Mouse (Mus musculus): Measurements from ENCODE around the gene St5. TPM values are rescaled to one million over a fixed set of nuclear protein-coding genes. Genes with fewer than 3 reads are reported as not detected.

Gene St5
- total RNA-seq, 4 experiments from 2014 or later = 14.4 to 18.3 (median 15.7) TPM

DNA sequence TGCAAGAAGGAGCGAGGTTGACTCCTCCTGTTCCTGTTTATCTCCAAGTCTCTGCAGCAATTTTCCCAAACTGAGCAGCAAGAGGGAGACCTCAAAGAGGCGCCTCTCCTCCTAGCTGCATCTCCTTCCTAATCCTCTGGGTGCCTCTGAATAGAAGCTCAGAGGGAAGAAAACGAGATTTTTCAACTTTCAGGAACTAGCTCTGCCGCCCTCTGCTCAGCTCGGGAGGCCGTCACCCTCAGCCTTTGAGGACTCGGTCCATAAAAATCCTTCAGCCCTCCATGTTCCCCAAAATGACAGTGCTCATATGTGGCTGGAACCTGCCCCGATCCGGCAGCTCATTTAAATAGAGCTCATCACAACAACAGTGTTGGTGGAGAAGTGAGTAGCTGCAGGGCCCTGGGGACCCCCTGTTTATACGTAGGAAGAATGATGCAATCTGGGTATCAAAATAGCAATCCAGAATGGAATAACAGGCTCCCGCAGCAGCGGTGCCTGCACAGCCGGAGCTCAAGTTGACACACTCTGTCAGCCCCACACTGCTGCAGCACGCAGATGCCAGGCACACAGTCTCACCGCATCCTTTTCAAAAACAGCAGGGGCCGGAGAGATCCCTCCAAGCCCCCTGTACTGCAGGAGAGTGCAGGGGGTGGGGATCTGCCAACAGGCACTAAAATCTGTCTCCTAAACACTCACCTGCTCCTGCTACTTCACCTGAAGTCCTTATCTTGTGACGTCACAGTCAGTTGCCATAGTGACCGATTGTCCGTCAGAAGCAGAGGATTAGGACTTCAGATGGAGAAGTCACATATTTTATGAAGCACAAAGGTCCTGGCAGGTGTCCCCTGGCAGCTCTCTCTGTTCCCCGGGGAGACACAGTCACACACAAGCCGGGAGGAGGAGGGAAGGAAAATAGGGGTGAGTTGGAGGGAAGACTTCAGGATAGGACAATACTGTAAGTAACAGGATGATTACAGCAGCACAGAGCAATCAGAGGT, 209.8 kb downstream of the St5 start:
- peak; percentile 52 to 53 for DNase-seq (ENCODE audit: low spot score in 2 of 2)

DNA sequence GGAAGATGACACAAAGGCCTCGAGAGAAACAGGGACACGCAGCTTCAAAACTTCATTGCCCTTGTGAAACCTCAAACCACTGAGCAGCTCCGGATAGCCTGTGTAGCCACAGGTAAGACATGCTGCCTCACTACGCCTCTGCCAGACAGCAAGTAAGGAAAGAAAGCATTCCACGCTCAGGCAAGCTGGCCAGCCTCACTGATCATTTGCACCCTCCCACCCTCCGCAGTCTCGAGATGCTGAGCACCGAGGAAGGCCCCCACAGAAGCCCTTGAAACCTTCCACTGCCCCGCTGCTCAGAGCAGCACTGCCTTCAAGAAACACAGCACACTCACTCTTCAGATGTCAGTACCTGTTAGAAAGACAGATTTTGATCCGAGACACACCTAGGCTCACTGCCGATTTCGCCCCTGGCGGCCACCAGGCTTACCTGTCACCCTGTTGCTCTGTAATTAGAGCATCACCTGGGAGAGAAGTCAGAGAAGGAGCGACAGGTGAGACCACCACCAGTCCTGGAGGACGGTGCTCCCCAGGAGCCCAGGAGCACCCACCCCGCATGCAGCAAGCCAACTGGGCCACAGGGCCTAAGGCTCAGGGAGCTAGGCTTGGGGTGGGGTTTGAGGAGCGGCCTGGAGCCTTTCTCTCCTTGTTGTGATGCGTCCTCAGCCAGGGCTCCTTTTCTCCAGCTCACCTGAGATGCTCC, 210.6 kb downstream of the St5 start:
- DNase-seq (ENCODE audit: low spot score in 2 of 2) = peak in 1 of 2 experiments; percentile 33

DNA sequence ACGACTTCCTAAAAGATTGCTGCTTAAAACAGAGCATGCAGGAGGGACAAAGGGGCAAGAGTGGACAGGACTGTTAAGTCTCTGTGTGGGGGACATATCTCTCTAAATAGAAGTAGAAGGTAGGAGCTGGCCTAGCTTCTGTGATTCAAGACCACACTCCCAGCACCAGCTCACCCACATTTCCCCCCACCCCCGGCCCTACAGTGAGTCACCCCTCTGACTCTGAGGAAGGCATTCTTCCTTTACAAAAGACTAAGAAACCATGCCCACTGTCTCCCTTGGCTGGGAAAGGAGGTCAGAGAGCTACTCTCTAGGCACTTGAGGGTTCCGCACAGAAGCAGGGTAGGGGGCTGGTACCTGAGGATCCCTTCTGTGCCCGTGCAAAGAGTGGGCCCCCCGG, 219.2 kb downstream of the St5 start:
- DNase-seq (ENCODE audit: low spot score in 2 of 2) = no peak

DNA sequence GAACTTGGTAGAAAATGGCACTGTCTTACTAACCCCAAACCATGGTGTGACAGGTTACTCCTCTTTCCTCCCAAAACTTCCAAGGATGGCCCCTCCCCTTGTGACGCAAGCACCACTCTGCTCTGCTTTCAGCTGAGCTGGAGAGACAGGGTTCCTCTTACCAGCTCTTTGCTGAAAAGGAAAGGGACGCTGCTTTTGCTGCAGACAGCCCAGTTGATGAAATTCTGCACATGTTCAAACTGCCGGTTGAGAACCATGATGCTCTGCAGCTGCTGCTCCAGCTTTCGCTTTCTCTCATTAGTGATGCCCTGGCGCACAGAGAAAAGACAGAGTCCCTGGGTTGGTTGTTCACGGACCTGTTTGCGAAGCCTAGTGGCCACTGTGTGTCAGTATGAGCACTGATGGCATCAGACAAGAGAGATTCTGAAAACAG, 222.6 kb downstream of the St5 start:
- DNase-seq (ENCODE audit: low spot score in 2 of 2) = no peak

DNA sequence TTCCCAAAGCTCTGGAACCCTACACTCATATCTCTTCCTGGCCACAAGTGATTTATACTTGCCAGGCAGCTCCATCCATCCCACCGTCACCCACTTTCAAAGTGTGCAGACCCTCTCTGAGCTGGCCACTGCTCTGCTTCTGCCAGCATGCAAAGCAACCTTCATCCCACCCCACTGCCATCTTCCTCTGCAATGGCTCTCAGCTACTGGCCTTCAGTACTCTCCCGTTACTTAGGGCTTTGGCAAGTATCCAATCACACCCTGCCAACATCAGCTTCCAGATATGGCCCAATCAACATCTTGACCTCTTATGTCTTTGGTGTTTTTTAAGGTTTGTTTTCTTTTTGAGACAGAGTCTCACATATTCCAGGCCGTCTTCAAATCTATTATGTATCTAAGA, 225.5 kb downstream of the St5 start:
- no peak for DNase-seq (ENCODE audit: low spot score in 2 of 2)

Small RNAs within 50 kb of the gene (microRNA-seq; reads per million reads assigned to microRNA genes)
- 0.21 to 0.44 reads per million in 2 experiments for gene Gm47284

Other genes starting within 250 kb of the St5 start
- gene Trim66, start 195.5 kb downstream of the St5 start, total RNA-seq (2022) = 10 to 100 TPM; 19.9 to 22.3 (median 20.7) TPM
- gene Rpl27a, start 184.5 kb downstream of the St5 start, total RNA-seq (2022) = 100 to 1,000 TPM; 143 to 153 (median 150) TPM
- gene Akip1, start 85 bp upstream of the St5 start, total RNA-seq (2022) = 1 to 10 TPM; 5.1 to 7.6 (median 6.3) TPM
- not detected for gene BC051019, start 20.2 kb upstream of the St5 start, total RNA-seq (2022)
- not detected for gene Ascl3, start 28.1 kb upstream of the St5 start, total RNA-seq (2022)
- 10 to 100 TPM; 91.8 to 93.5 (median 92.3) TPM for gene Tmem9b, start 49.3 kb upstream of the St5 start, total RNA-seq (2022)
- 10 to 100 TPM; 78.2 to 97.8 (median 85.7) TPM for gene Nrip3, start 78.4 kb upstream of the St5 start, total RNA-seq (2022)
- 1 to 10 TPM in 1 of 4 experiments, under 1 TPM in 3; 0.79 to 1.2 (median 0.88) TPM for gene Scube2, start 162.1 kb upstream of the St5 start, total RNA-seq (2022)

Data from left cerebral cortex, adult 8-10 months (tissue).